In genomic region chr11:68957308-68957707, GRCm38 (mm10) we compare ENCODE assay signal across 8 mouse cellular contexts. TPM values are rescaled to one million over a fixed set of nuclear protein-coding genes. Genes with fewer than 3 reads are reported as not detected.
A peak's percentile ranks its signal among the peaks of the same experiment; 100 is the strongest.
DNase-seq lines count a peak whose midpoint lies in the region; ATAC-seq and TF ChIP-seq lines count a peak whose summit lies in the region.

Gene Arhgef15 (minus strand): TSS chr11:68957480.

- H3K36me3 ChIP-seq in intestine, embryonic 16.5 days (ENCODE audit: control insufficient read depth, insufficient read depth, low read length) = no peaks in the 10 kb centered on the region

- peaks cover 4% of the 10 kb centered on the region for H3K4me1 ChIP-seq in intestine, embryonic 16.5 days (ENCODE audit: control insufficient read depth, insufficient read depth, low read length)

- no peak within 1 kb of the TSS for H3K4me2 ChIP-seq in intestine, embryonic 16.5 days (ENCODE audit: low read depth, low read length)

- WGBS in intestine, embryonic 16.5 days = 34% methylated on average over 8 of the region's 8 CpGs

- peak within 1 kb of the TSS; percentile 2 for H3K4me3 ChIP-seq in layer of hippocampus, adult 2 months
- peak within 1 kb of the TSS; percentile 19 for H3K4me3 ChIP-seq in intestine, embryonic 16.5 days (ENCODE audit: low read length)

- no peak for ATAC-seq in intestine, embryonic 16.5 days
- no peak for ATAC-seq in CD4-positive, CD25-positive, alpha-beta regulatory T cell, adult 4 months

- DNase-seq in layer of hippocampus, adult 2 months (ENCODE audit: low spot score in 2 of 2) = no peak
- DNase-seq in layer of hippocampus, adult 9-11 months = no peak
- no peak for DNase-seq in gonadal fat pad, adult 2 months (ENCODE audit: low read depth)
- DNase-seq in lung, postnatal 10 days = peak; percentile 60
- no peak for DNase-seq in spleen, adult 12 weeks (ENCODE audit: low spot score)
- no peak for DNase-seq in frontal cortex, postnatal 14 days (ENCODE audit: low spot score in 2 of 2)

- peaks cover 23% of the 10 kb centered on the region for H3K27me3 ChIP-seq in intestine, embryonic 16.5 days (replicated peaks; ENCODE audit: control insufficient read depth, insufficient read depth, low read length)

- H3K9ac ChIP-seq in intestine, embryonic 16.5 days (ENCODE audit: low read depth, low read length) = peak within 1 kb of the TSS; percentile 33; the same call in 1 of the 2 replicates

- H3K9me3 ChIP-seq in intestine, embryonic 16.5 days (ENCODE audit: control insufficient read depth, low read length) = no peaks in the 10 kb centered on the region

- no peak for TF ChIP-seq CTCF in layer of hippocampus, adult 2 months (conservative IDR thresholded peaks at IDR 0.05)

- peak within 1 kb of the TSS; percentile 61 for H3K27ac ChIP-seq in layer of hippocampus, adult 2 months
- H3K27ac ChIP-seq in intestine, embryonic 16.5 days (ENCODE audit: low read length) = no peak within 1 kb of the TSS

RNA-seq across cellular contexts. Expression of gene Arhgef15, which starts in this region (rescaled TPM):
- total RNA-seq in layer of hippocampus, adult 2 months (2021) = 1 to 10 TPM; 9.5 to 9.7 TPM
- 32.3 and 33.0 TPM in 2 replicates for polyA plus RNA-seq in gonadal fat pad, adult 2 months (2012; rRNA removed)
- polyA plus RNA-seq in intestine, embryonic 16.5 days (2015; fragmentation: Nextera tagmentation; extraction: Ambion mirVana) = 8.3 and 9.0 TPM in 2 replicates
- polyA plus RNA-seq in CD4-positive, CD25-positive, alpha-beta regulatory T cell, adult 4 months (2017; shearing (Covaris generic)) = under 1 TPM; 0.16 to 0.19 TPM
